Mouse (Mus musculus) midbrain, embryonic 11.5 days (tissue): Measurements from ENCODE around the gene Nans. TPM values are rescaled to one million over a fixed set of nuclear protein-coding genes. Genes with fewer than 3 reads are reported as not detected.

Source experiments
- ATAC-seq: fragments of 200-750 bp; cut with Nextera tagmentation; 2 replicates; pipeline ENCODE4 v1.8.0; 2017; ENCODE audit warnings: moderate TSS enrichment, moderate library complexity; ENCODE audit not compliant: low FRiP score
- DNase-seq: peaks from one replicate; pipeline ENCODE4 v3.0.0; 2015; ENCODE audit warnings: low spot score; ENCODE audit errors: missing footprints
- H3K27ac ChIP-seq: fragments of 300-500 bp; sonication (generic); 2 replicates; pipeline ENCODE4 v1.5.1; 2014; ENCODE audit warnings: low read depth, low read length
- H3K27me3 ChIP-seq: fragments of 300-500 bp; sonication (generic); 2 replicates; pipeline ENCODE4 v1.6.1; 2014; ENCODE audit warnings: mild to moderate bottlenecking, low read length, moderate library complexity, mixed read lengths; ENCODE audit not compliant: control insufficient read depth, insufficient read depth
- H3K36me3 ChIP-seq: fragments of 300-500 bp; sonication (generic); 2 replicates; pipeline ENCODE4 v1.6.1; 2014; ENCODE audit warnings: mild to moderate bottlenecking, low read length, moderate library complexity, mixed read lengths; ENCODE audit not compliant: control insufficient read depth, insufficient read depth
- H3K4me1 ChIP-seq: fragments of 300-500 bp; sonication (generic); 2 replicates; pipeline ENCODE4 v1.6.1; 2014; ENCODE audit warnings: low read length; ENCODE audit not compliant: control insufficient read depth, insufficient read depth
- H3K4me2 ChIP-seq: fragments of 300-500 bp; sonication (generic); 2 replicates; pipeline ENCODE4 v1.6.1; 2014; ENCODE audit warnings: mild to moderate bottlenecking, moderate library complexity
- H3K4me3 ChIP-seq: fragments of 300-500 bp; sonication (generic); 2 replicates; pipeline ENCODE4 v1.5.1; 2014; ENCODE audit warnings: low read depth, low read length
- H3K9ac ChIP-seq: fragments of 300-500 bp; sonication (generic); 2 replicates; pipeline ENCODE4 v1.6.1; 2014; ENCODE audit warnings: low read length
- H3K9me3 ChIP-seq: fragments of 300-500 bp; sonication (generic); 2 replicates; pipeline ENCODE4 v1.6.1; 2016; ENCODE audit warnings: low read length; ENCODE audit not compliant: control insufficient read depth
- WGBS: fragments of 180-500 bp; shearing (Covaris S2); extraction: QIAGEN DNeasy Blood & Tissue Kit; methylation state at CpG from one replicate; pipeline ENCODE4 v1.1.7; 2014; 5-methylcytosine and 5-hydroxymethylcytosine counted together
- polyA plus RNA-seq: library from polyadenylated mRNA; unstranded; fragments of >200 nt; fragmentation: Nextera tagmentation; extraction: Ambion mirVana; gene quantifications from 2 replicates; pipeline ENCODE4 v1.2.1, GENCODE M21; 2014

The Nans gene
- polyA plus RNA-seq, 1 experiment from 2014 or later = 76.0 TPM

DNA sequence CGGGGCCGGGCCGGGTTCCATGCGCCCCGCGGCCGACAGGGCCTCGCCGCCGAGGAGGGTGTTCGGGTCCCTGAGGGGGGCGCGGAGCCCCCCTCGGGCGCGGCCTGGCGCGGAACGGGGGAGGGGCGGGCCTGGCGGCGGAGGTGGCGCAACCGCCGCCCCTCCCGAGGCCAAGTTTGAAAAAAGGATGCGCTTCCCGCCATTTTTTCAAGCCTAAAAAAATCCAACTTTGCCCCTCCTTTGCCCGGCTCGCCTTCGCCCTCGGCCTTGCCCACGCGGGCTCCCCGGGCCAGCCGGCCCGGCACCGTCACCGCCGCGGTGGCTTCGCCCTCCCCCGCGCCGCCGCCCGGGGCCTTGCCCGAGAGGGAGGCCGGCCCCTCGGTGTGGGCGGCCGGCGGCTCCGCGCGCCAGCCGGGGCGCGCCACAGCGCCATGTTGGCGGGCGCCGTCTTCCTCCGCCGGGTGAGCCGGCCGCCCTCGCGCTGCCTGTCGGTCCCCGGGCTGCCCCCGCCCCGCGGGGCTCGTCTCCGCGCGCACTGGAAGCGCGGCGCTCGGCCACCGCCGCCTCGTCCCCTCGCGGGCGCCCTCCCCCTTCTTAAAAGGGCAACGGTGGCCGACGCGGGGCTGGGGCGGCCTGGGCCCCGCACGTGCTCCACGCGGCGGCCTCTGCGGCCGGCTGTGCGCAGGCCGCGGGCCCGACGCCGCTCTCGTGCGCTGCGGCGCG lies 37.1 kb upstream of the Nans start:
- ATAC-seq (peak; percentile 48), DNase-seq (peak; percentile 95)
- Histone ChIP-seq H3K4me3 (peak overlapping the region; percentile 98), H3K27ac (peak overlapping the region; percentile 98), H3K4me2 (peak overlapping the region; percentile 79), H3K9ac (peak overlapping the region; percentile 99), H3K36me3 (no peaks in the 10 kb centered on the region), H3K4me1 (peaks cover 20% of the 10 kb centered on the region), H3K27me3 (no peaks in the 10 kb centered on the region), H3K9me3 (no peaks in the 10 kb centered on the region)
- WGBS = under 1% methylated on average over 78 of the region's 111 CpGs

DNA sequence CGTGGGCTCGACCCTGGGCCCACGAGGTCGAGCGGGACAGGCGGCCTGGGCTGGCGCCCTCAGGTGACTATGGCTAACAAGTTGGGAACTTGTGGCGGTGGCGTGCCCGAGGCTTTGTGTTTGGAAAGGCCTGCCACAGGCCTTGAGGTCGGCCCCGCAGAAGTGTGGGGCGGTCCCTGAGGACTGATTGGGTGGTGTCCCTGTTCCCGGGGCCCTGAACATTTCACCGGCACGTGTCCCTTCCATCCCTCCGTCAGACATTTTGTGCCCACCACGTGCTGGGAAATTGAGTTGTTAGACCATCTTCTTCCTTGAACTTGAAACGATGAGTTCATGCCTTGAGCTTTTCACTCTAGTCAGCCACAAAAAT lies 36.6 kb upstream of the Nans start:
- no peaks in the 10 kb centered on the region for H3K36me3 ChIP-seq
- H3K4me1 ChIP-seq = peaks cover 20% of the 10 kb centered on the region
- H3K27ac ChIP-seq = peak overlapping the region; percentile 98
- peak overlapping the region; percentile 98 for H3K4me3 ChIP-seq
- H3K9me3 ChIP-seq = no peaks in the 10 kb centered on the region
- ATAC-seq (peak; percentile 17), DNase-seq (peak; percentile 96)
- WGBS = under 1% methylated on average over 19 of the region's 19 CpGs
- H3K27me3 ChIP-seq = no peaks in the 10 kb centered on the region
- peak overlapping the region; percentile 79 for H3K4me2 ChIP-seq
- peak overlapping the region; percentile 99 for H3K9ac ChIP-seq

DNA sequence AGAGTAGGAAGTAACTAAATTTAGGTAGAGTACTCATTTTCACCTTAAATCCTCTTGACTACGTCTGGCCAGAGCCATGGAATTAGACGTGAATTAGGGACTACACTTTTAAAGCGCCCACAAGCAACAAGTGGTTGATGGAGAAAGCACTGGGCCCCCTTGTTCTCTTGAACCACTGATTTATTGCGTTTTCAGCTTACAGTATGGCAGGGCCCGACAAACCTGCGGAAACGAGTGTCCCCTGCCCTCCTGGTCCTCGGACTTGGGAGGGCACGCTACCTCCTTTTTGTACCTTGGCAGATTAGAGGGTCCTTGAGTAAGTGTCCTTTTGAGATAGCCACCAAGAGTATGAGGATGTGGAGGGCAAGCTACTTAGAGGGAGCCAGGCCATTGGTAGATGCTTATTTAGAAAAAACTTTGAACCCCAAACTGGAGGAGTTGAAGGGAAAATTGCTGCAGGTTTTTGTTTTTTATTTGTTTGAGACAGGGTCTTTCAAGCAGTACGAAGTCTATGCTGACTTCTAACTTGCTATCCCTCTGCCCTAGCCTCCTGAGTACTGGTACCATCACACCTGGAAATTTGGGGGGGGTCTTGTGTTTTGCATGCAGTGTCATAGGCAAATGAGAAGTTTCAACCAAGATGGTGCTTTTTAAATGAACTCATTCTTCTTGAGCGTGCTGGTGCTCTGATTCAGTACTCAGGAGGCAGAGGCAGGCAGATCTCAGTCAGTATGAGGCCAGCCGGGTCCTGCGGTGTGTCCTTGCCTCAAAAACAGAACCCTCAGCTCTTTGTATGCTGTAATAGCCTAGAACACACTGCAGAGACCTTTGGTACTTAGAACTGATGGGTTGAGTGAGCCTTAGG lies 36.0 kb upstream of the Nans start:
- ATAC-seq = no peak
- no peaks in the 10 kb centered on the region for H3K9me3 ChIP-seq
- H3K27me3 ChIP-seq = no peaks in the 10 kb centered on the region

DNA sequence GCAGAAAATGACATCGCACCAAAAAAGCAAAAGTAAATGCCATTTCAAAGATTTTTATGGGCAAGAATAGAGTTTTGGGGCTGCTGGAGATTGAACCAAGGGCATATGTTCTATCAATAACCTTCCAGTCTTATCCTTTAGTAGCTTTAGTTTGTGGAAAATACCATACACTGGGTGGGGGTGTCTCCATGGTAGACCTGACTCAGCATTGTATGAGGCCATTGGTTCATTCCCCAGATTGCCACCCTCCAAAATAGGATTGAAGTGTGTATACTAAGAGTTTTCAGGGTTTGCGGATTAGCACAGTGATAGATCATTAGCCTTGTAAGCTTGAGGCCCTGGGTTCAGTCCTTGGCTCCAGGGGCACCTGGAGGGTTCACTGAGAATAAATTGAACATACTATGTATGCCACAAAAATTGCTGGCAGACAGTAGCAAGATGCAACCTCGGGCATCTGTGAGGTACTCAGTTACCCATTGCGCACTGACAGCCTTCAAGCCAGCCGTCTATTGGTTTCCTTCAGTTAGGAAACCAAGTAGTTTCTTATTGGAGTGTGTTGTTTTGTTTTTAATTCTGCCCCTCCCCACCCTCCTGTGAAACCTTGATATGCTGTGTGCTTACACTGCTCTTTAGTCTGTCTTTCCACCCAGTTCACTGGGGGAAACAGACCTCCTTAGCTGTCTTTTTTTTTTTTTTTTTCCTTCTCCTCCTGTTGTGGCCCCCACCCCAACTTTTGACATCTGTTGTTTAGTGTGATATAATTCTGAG lies 34.8 kb upstream of the Nans start:
- Histone ChIP-seq H3K27me3 (no peaks in the 10 kb centered on the region), H3K36me3 (no peaks in the 10 kb centered on the region), H3K9me3 (no peaks in the 10 kb centered on the region), H3K4me3 (no peak overlapping the region), H3K9ac (no peak overlapping the region), H3K4me2 (no peak overlapping the region), H3K4me1 (peaks cover 20% of the 10 kb centered on the region), H3K27ac (no peak overlapping the region)
- no peak for DNase-seq
- WGBS = 81% methylated on average over 5 of the region's 5 CpGs
- ATAC-seq = no peak

More for the DNA sequence above, 36.0 kb upstream of the Nans start:
- H3K9ac ChIP-seq = peak overlapping the region; percentile 99
- no peak overlapping the region; the same call in 1 of the 2 replicates for H3K27ac ChIP-seq
- H3K36me3 ChIP-seq = no peaks in the 10 kb centered on the region
- WGBS = 42% methylated on average over 13 of the region's 13 CpGs
- peak; percentile 87 for DNase-seq
- peak overlapping the region; percentile 79 for H3K4me2 ChIP-seq
- H3K4me1 ChIP-seq = peaks cover 20% of the 10 kb centered on the region
- peak overlapping the region; percentile 98 for H3K4me3 ChIP-seq

DNA sequence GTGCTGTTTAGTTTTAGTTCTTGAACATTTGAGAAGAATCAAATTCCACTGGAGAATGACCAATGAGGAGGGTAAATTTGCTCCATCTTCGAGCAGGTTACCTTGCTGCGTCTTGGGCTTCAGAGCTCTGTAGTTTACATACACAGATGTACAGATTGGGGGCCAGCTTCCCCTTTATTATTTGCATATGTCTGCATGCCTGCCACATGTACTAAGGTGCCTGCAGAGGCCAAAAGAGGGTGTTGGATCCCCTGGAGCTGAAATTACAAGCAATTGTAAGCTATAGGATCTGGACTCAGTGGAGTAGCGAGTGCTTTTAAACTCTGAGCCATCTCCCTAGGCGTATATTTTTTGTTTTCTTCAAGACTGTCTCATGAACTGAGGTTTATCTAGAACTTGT lies 32.3 kb upstream of the Nans start:
- H3K27ac ChIP-seq = no peak overlapping the region
- no peak for DNase-seq
- peaks cover 20% of the 10 kb centered on the region for H3K4me1 ChIP-seq
- WGBS = 89% methylated on average over 4 of the region's 4 CpGs
- no peaks in the 10 kb centered on the region for H3K27me3 ChIP-seq
- no peak overlapping the region for H3K9ac ChIP-seq
- H3K4me2 ChIP-seq = no peak overlapping the region
- H3K4me3 ChIP-seq = no peak overlapping the region
- peaks cover 4% of the 10 kb centered on the region; the same call in 1 of the 2 replicates for H3K36me3 ChIP-seq
- no peaks in the 10 kb centered on the region for H3K9me3 ChIP-seq
- no peak for ATAC-seq

DNA sequence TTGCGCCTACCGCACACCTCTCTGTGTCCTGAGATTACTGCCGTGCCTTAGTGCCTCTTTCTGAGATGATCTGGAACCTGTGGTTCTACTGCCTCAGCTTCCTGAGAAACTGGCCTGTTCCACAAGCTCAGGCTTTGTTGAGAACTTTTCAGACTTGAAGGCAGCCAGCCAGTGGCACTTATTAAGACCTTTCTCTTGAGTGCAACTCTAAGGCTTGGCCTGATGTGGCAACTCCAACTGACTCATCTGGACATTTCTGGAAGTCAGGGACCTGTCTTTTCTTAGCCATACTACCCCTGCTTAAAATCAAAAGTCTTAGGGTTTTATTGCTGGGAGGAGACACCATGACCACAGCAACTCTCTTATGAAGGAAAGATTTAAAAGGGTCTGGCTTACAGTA lies 31.9 kb upstream of the Nans start:
- ATAC-seq (no peak), DNase-seq (no peak)
- Histone ChIP-seq H3K4me2 (no peak overlapping the region), H3K4me1 (peaks cover 20% of the 10 kb centered on the region), H3K9me3 (no peaks in the 10 kb centered on the region), H3K9ac (no peak overlapping the region), H3K27me3 (no peaks in the 10 kb centered on the region), H3K4me3 (no peak overlapping the region), H3K27ac (no peak overlapping the region), H3K36me3 (peaks cover 4% of the 10 kb centered on the region; the same call in 1 of the 2 replicates)
- 98% methylated on average over 3 of the region's 3 CpGs for WGBS

DNA sequence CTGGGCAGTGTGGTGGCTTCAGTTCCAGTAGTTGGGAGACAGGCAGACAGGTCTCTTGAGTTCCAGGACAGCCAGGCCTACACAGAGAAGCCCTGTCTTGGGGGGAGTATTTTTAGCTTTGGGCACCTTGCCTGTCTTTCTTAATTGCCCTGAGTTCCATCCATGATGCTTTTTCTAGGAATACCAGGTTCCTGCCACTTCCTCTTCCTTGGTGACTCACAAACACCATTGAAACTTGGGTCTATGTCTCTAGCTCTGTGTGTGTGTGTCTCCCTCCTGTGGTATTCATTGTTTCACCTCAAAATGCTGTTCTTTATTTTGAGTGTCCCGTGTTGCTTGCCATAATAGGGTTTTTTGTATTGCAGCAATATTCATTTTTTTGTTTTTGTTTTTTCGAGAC lies 30.6 kb upstream of the Nans start:
- no peak overlapping the region for H3K4me2 ChIP-seq
- WGBS = 92% methylated on average over 2 of the region's 2 CpGs
- H3K4me1 ChIP-seq = peaks cover 10% of the 10 kb centered on the region
- no peak overlapping the region for H3K9ac ChIP-seq
- H3K9me3 ChIP-seq = no peaks in the 10 kb centered on the region
- no peak overlapping the region for H3K4me3 ChIP-seq
- no peak for ATAC-seq
- H3K27ac ChIP-seq = no peak overlapping the region
- H3K36me3 ChIP-seq = peaks cover 8% of the 10 kb centered on the region; the same call in 1 of the 2 replicates
- H3K27me3 ChIP-seq = no peaks in the 10 kb centered on the region
- no peak for DNase-seq

DNA sequence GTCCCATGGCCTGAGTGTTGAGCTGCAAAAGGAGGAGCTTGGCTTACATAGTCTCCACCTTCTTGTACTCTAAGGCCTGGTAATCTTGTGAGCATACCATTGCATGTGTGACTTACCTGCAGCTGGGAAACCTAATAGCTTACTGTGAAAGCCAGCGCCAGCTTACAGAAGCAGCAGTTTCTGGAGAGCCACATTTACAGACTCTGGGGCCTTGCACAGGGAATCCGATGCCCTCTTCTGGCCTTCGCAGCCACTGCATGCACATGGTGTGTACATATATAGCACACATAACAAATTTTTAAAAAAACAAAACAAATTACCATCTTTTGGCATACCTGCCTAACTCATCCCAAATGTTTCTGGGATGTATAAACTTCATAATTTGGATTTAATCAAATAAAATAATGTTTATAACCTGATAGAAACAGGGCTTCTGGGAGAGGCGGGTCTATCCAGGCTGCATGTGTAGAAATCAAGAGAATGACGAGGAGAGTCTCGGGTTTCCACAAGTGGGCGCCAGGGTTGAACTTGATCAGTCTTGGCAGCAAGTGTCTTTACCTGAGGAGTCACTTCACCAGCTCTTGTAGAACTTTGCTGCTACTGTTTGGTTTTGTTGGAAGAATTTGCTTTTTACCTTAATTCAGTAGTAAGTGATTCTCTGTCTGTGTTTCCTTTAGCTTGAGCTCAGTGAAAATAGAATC lies 25.8 kb upstream of the Nans start:
- no peaks in the 10 kb centered on the region for H3K9me3 ChIP-seq
- ATAC-seq (no peak), DNase-seq (no peak)
- H3K9ac ChIP-seq = no peak overlapping the region
- peaks cover 31% of the 10 kb centered on the region for H3K36me3 ChIP-seq
- no peaks in the 10 kb centered on the region for H3K4me1 ChIP-seq
- WGBS = 83% methylated on average over 7 of the region's 7 CpGs
- H3K4me3 ChIP-seq = no peak overlapping the region
- no peak overlapping the region for H3K27ac ChIP-seq
- H3K27me3 ChIP-seq = no peaks in the 10 kb centered on the region
- no peak overlapping the region for H3K4me2 ChIP-seq
